Mouse (Mus musculus) yolk sac, embryonic 10.5 days (tissue): ENCODE data around the gene Rhox2a.
"Not testable (repeated sequence)": the region's sequence is repeated elsewhere in the genome, so short reads cannot be mapped to it uniquely, and the experiment has no call there.

Experiments
- DNase-seq: peaks from one replicate; pipeline ENCODE4 v3.0.0-alpha.2; 2017; ENCODE audit warnings: low spot score

Gene Rhox2a

DNA sequence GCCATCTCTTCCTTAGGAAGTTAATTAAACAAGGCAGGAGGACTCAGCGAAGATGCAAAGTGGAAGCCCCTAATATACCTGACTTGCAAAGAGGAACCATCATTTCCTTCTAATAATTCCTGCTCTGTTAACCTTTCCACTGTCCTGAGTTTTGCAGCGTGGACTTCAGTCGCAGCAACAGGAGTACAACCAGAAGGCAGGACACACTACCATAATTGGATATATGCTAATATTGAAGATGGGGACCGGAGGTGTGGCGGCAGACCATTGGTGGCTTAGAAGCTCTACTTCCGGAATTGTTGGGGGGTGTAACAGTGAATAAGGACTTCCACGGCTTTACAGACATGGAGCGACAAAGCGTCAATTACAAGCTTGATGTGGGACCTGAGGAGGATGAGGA lies at the start of gene Rhox2a:
Rhox2a (plus strand) TSS at position 301 of the 400 bp plus-strand sequence.
- DNase-seq, result not testable (repeated sequence)

DNA sequence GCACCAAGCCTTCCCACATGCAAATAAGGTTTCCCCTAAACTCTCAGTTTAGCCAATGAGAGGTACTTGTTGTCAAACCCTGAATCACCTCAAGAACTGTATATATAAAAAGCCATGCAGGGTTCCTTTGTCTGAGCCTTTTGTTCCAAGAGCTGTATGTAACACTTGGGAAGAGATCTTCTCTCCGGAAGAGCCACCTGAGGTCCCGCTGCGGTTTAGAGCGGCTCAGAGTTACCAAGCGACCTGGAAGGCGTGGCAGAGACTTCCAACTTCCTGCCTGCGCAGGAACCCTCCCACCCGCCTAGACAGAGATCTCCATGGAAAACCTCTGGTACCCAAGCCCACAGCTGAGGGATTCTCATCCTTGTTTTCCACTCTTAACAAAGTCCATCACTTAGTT lies 46.1 kb upstream of the Rhox2a start:
- no peak for DNase-seq

DNA sequence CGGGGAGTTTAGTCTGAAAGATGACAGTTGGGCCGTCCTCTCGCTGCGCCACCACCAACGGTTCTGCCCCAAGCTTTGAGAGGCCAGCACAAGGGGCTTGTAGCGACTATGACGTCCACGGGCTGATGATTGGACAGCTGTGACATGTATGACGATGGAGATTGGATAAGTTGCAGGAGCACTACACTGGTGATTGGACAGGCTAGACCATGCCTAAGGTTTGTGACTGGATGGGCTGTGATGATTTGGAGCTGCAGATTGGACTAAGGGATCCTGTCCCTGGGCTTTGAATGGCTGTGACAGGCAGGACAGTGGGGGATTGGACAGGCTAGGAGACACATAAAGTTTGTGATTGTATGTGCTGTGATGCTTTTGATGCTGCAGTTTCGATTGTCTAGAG lies 33.8 kb upstream of the Rhox2a start, which contains the start of gene Gm9:
Gm9 (minus strand) TSS at position 101 of the 400 bp plus-strand sequence.
- no peak for DNase-seq

DNA sequence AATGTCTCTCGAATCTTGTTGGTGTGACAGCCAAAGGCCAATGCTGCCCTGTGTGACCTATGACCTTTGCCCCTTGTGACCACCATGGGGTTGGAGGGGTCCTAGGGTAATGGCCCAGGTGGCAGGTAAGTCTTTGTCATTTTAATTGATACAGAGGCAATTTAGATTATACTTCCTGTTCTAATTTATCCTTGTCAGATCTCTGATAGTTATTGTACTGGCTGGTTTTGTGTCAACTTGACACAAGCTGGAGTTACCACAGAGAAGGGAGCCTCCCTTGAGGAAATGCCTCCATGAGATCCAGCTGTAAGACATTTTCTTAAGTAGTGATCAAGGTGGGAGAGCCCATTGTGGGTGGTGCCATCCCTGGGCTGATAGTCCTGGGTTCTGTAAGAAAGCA lies 22.6 kb upstream of the Rhox2a start, which contains the start of gene Rhox1:
Rhox1 (minus strand) TSS at position 101 of the 400 bp plus-strand sequence.
- DNase-seq, result not testable (repeated sequence)

DNA sequence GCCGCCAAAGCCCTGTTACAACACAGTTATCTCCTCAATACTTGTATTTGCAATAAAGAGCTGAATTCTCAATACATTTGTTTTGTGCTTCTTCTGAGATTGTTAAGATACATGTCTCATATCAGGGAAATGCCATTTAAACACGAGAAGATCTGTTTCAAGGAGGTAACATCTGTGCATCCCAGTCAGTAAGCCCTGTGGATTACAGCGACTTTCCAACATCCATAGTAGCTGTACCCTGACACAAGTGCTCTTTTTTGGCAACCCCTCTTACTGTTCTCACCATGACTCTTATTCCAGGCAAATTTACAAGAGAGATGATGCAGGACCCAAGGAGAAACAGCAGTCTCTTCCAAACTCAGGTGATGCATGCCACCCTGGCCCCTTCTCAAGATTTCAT lies 4.8 kb downstream of the Rhox2a start, which contains the start of gene Rhox3a:
Rhox3a (plus strand) TSS at position 301 of the 400 bp plus-strand sequence.
- not testable (repeated sequence) for DNase-seq

DNA sequence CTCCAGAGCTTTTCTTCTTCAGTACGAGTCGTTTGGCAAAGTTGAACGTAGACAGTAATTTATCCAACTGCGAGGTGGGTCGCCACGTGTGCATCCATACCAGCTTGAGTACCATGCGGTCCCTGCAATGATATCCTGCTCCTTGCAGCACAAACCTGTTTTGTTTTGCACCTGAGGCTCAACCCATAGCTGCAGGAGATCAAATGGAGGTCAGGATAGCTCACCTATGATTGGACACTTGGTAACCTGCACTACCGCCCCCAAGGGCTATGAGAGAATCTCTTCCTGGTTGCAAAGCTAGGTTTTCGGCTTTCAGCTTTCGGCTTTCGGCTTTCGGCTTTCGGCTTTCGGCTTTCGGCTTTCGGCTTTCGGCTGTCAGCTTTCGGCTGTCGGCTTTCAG lies 20.3 kb downstream of the Rhox2a start, which contains the start of gene Rhox4a:
Rhox4a (plus strand) TSS at position 301 of the 400 bp plus-strand sequence.
- not testable (repeated sequence) for DNase-seq
